Mouse (Mus musculus) G1E (cell line): ENCODE measurements around the gene Hist1h3i. TPM values are rescaled to one million over a fixed set of nuclear protein-coding genes. Genes with fewer than 3 reads are reported as not detected.
"Not testable (repeated sequence)": the region's sequence is repeated elsewhere in the genome, so short reads cannot be mapped to it uniquely, and the experiment has no call there.

Experiments
- ATAC-seq: 2 replicates; pipeline ENCODE4 v1.8.0; 2016; ENCODE audit warnings: mild to moderate bottlenecking; ENCODE audit not compliant: insufficient number of reproducible peaks, poor library complexity, low FRiP score, severe bottlenecking; ENCODE audit errors: extremely low read depth
- DNase-seq: peaks from one replicate; pipeline ENCODE4 v3.0.0; 2012; ENCODE audit warnings: low spot score
- H3K27me3 ChIP-seq: 2 replicates; pipeline ENCODE4 v1.6.1; 2012; ENCODE audit warnings: mild to moderate bottlenecking, low read length, inconsistent platforms; ENCODE audit not compliant: insufficient read depth
- H3K36me3 ChIP-seq: replicated peaks from 2 replicates; pipeline ENCODE3; 2012; ENCODE audit warnings: mild to moderate bottlenecking, inconsistent platforms
- H3K4me1 ChIP-seq: 2 replicates; pipeline ENCODE4 v1.6.1; 2012; ENCODE audit warnings: low read depth, low read length, inconsistent platforms, mixed read lengths; ENCODE audit not compliant: insufficient read depth
- H3K4me3 ChIP-seq: 2 replicates; pipeline ENCODE4 v1.5.1; 2012; ENCODE audit warnings: low read depth, mild to moderate bottlenecking, inconsistent platforms, low read length, moderate library complexity, mixed read lengths
- H3K9me3 ChIP-seq: replicated peaks from 2 replicates; pipeline ENCODE4 v1.6.1; 2012; ENCODE audit warnings: inconsistent platforms
- CTCF ChIP-seq: IDR thresholded peaks from 2 replicates; pipeline ENCODE4 v1.5.1; 2012; ENCODE audit warnings: low read depth, low read length, inconsistent platforms, mixed read lengths
- GATA1 ChIP-seq: IDR thresholded peaks from 2 replicates; pipeline ENCODE4 v1.6.1; 2012; ENCODE audit warnings: borderline replicate concordance, low read length, inconsistent platforms, mixed read lengths
- GATA2 ChIP-seq: IDR thresholded peaks from 2 replicates; pipeline ENCODE4 v1.6.1; 2012; ENCODE audit warnings: low read depth, low read length, inconsistent platforms, borderline replicate concordance
- POLR2AphosphoS5 ChIP-seq: IDR thresholded peaks from 2 replicates; pipeline ENCODE4 v1.6.1; 2012; ENCODE audit warnings: low read depth, low read length, inconsistent platforms; ENCODE audit not compliant: insufficient replicate concordance
- TAL1 ChIP-seq: conservative IDR thresholded peaks from 2 replicates; pipeline ENCODE4 v1.6.1; 2012; ENCODE audit warnings: low read depth, low read length, inconsistent platforms, mixed read lengths
- polyA plus RNA-seq: library from polyadenylated mRNA; stranded (reverse); fragments of >175 nt; gene quantifications from 2 replicates; pipeline ENCODE4 v1.2.3, GENCODE M21; 2012
- total RNA-seq, 2 experiments: library from RNA; stranded (forward) in 1 of 2; stranded (reverse) in 1 of 2; fragments of 200-1000 nt in 1 of 2; fragments of >200 nt in 1 of 2; fragmentation: Nextera tagmentation in 1 of 2; gene quantifications; 2 replicates each; pipeline ENCODE4 v1.2.3; 2014 to 2017

The Hist1h3i gene
- total and polyA plus RNA-seq, 3 experiments = 9.7 to 770 (median 347) TPM

GRCm38 (mm10) chr13:21753051-21753523, 30.1 kb downstream of the Hist1h3i start:
- TF ChIP-seq TAL1 (no peak), POLR2AphosphoS5 (peak; percentile 89; the same call in 1 of the 2 replicates)
- Histone ChIP-seq H3K4me3 (peak overlapping the region; percentile 66; the same call in 1 of the 2 replicates), H3K9me3 (no peaks in the 10 kb centered on the region), H3K4me1 (peaks cover 34% of the 10 kb centered on the region), H3K27me3 (no peaks in the 10 kb centered on the region), H3K36me3 (no peaks in the 10 kb centered on the region)
- DNase-seq (no peak), ATAC-seq (no peak)

- H3K9me3 ChIP-seq = no peaks in the 10 kb centered on the region
- H3K27me3 ChIP-seq = no peaks in the 10 kb centered on the region
- no peaks in the 10 kb centered on the region for H3K36me3 ChIP-seq
- peak overlapping the region; percentile 20; the same call in 1 of the 2 replicates for H3K4me3 ChIP-seq
- no peak for TF ChIP-seq GATA1
- peak; percentile 99 for TF ChIP-seq POLR2AphosphoS5
- no peak for DNase-seq
- peaks cover 37% of the 10 kb centered on the region for H3K4me1 ChIP-seq
- no peak for ATAC-seq
These were observed 30.8 kb downstream of the Hist1h3i start for GRCm38 (mm10) chr13:21752356-21752755.

GRCm38 (mm10) chr13:21751827-21752226, 31.3 kb downstream of the Hist1h3i start:
- DNase-seq = no peak
- peaks cover 37% of the 10 kb centered on the region for H3K4me1 ChIP-seq

GRCm38 (mm10) chr13:21751417-21751816, 31.8 kb downstream of the Hist1h3i start:
- Histone ChIP-seq H3K9me3 (no peaks in the 10 kb centered on the region), H3K4me3 (no peak overlapping the region), H3K27me3 (no peaks in the 10 kb centered on the region), H3K36me3 (no peaks in the 10 kb centered on the region), H3K4me1 (peaks cover 38% of the 10 kb centered on the region)
- ATAC-seq (no peak), DNase-seq (no peak)
- TF ChIP-seq GATA1 (no peak), TAL1 (no peak), CTCF (no peak), GATA2 (no peak), POLR2AphosphoS5 (no peak)

More at GRCm38 (mm10) chr13:21751827-21752226, 31.3 kb downstream of the Hist1h3i start:
- TF ChIP-seq GATA2 (no peak), GATA1 (no peak), CTCF (no peak), TAL1 (no peak), POLR2AphosphoS5 (no peak)
- ATAC-seq = no peak
- Histone ChIP-seq H3K9me3 (no peaks in the 10 kb centered on the region), H3K27me3 (no peaks in the 10 kb centered on the region), H3K4me3 (no peak overlapping the region), H3K36me3 (no peaks in the 10 kb centered on the region)

GRCm38 (mm10) chr13:21750159-21751017, 32.8 kb downstream of the Hist1h3i start, which contains the start of gene Hist1h4k:
Gene Hist1h4k (minus strand): TSS chr13:21750505.
- H3K36me3 ChIP-seq, H3K9me3 ChIP-seq, H3K27me3 ChIP-seq: not testable (repeated sequence)
- ATAC-seq (peak; percentile 41; the same call in 1 of the 2 replicates), DNase-seq (peak; percentile 25)
- TF ChIP-seq POLR2AphosphoS5 = peak; percentile 89
- Histone ChIP-seq H3K4me3 (peak within 1 kb of the TSS; percentile 68), H3K4me1 (peaks cover 46% of the 10 kb centered on the region)

- Histone ChIP-seq H3K4me1 (peaks cover 49% of the 10 kb centered on the region), H3K36me3 (no peaks in the 10 kb centered on the region), H3K27me3 (no peaks in the 10 kb centered on the region), H3K9me3 (no peaks in the 10 kb centered on the region), H3K4me3 (peak overlapping the region; percentile 68)
- DNase-seq = no peak
- TF ChIP-seq TAL1 = no peak
- no peak for TF ChIP-seq GATA1
- TF ChIP-seq CTCF = no peak
- no peak for TF ChIP-seq GATA2
- peak; percentile 97; the same call in 1 of the 2 replicates for TF ChIP-seq POLR2AphosphoS5
- ATAC-seq = no peak
These were observed 33.6 kb downstream of the Hist1h3i start for GRCm38 (mm10) chr13:21749387-21750158.

GRCm38 (mm10) chr13:21745006-21745405, 38.2 kb downstream of the Hist1h3i start:
- DNase-seq (no peak), ATAC-seq (peak; percentile 68)
- H3K4me3 ChIP-seq = no peak overlapping the region
- no peaks in the 10 kb centered on the region for H3K27me3 ChIP-seq
- H3K4me1 ChIP-seq = peaks cover 44% of the 10 kb centered on the region
- no peaks in the 10 kb centered on the region for H3K36me3 ChIP-seq
- no peaks in the 10 kb centered on the region for H3K9me3 ChIP-seq
- TF ChIP-seq GATA2 (no peak), TAL1 (peak; percentile 64)

GRCm38 (mm10) chr13:21734906-21735767, 48.0 kb downstream of the Hist1h3i start, which contains the start of gene Hist1h4j:
Gene Hist1h4j (plus strand): TSS chr13:21735064.
- H3K4me3 ChIP-seq = peak within 1 kb of the TSS; percentile 69
- H3K36me3 ChIP-seq, H3K9me3 ChIP-seq, H3K27me3 ChIP-seq, DNase-seq: not testable (repeated sequence)
- peak; percentile 65 for ATAC-seq
- H3K4me1 ChIP-seq = peaks cover 41% of the 10 kb centered on the region
